Mouse (Mus musculus) CH12F3 (cell line): ENCODE results near the gene Ncam1.

Experiments
- in situ Hi-C: fragments of 300-500 bp; cut with MboI; formaldehyde crosslinking; loops from 2 replicates; pipeline ENCODE4 v1.14.3; 2020; ENCODE audit warnings: low sequenced_read_pairs

Gene Ncam1

GRCm38 (mm10) chr9:49571695-49572510 lies 226.8 kb downstream of the Ncam1 start:
- in situ Hi-C loops: no loop called here

GRCm38 (mm10) chr9:49570731-49571694 lies 227.7 kb downstream of the Ncam1 start:
- in situ Hi-C loops: no loop called here

GRCm38 (mm10) chr9:49570033-49570660 lies 228.6 kb downstream of the Ncam1 start:
- in situ Hi-C loops: no loop called here

- in situ Hi-C loops: no loop called here
These were observed 232.9 kb downstream of the Ncam1 start for GRCm38 (mm10) chr9:49565846-49566245.

- in situ Hi-C loops: no loop called here
These were observed 239.8 kb downstream of the Ncam1 start for GRCm38 (mm10) chr9:49558941-49559340.

- in situ Hi-C loops: no loop called here
These were observed 247.4 kb downstream of the Ncam1 start for GRCm38 (mm10) chr9:49551353-49551752.

GRCm38 (mm10) chr9:49542593-49542992 lies 256.1 kb downstream of the Ncam1 start:
- in situ Hi-C loops: no loop called here

GRCm38 (mm10) chr9:49537814-49538213 lies 260.9 kb downstream of the Ncam1 start:
- in situ Hi-C loops: no loop called here

- in situ Hi-C loops: no loop called here
These were observed 262.1 kb downstream of the Ncam1 start for GRCm38 (mm10) chr9:49536593-49536992.

- in situ Hi-C loops: no loop called here
These were observed 263.8 kb downstream of the Ncam1 start for GRCm38 (mm10) chr9:49534958-49535357.

GRCm38 (mm10) chr9:49533912-49534491 lies 264.7 kb downstream of the Ncam1 start:
- in situ Hi-C loops: no loop called here

- in situ Hi-C loops: no loop called here
These were observed 265.3 kb downstream of the Ncam1 start for GRCm38 (mm10) chr9:49533455-49533854.

- in situ Hi-C loops: no loop called here
These were observed 266.9 kb downstream of the Ncam1 start for GRCm38 (mm10) chr9:49531833-49532232.

GRCm38 (mm10) chr9:49531257-49531656 lies 267.5 kb downstream of the Ncam1 start:
- in situ Hi-C loops: no loop called here

GRCm38 (mm10) chr9:49530739-49531138 lies 268.0 kb downstream of the Ncam1 start:
- in situ Hi-C loops: no loop called here

- in situ Hi-C loops: no loop called here
These were observed 269.3 kb downstream of the Ncam1 start for GRCm38 (mm10) chr9:49529366-49529959.

- in situ Hi-C loops: no loop called here
These were observed 269.8 kb downstream of the Ncam1 start for GRCm38 (mm10) chr9:49528943-49529342.

GRCm38 (mm10) chr9:49528026-49528425 lies 270.7 kb downstream of the Ncam1 start:
- in situ Hi-C loops: no loop called here

- in situ Hi-C loops: no loop called here
These were observed 271.4 kb downstream of the Ncam1 start for GRCm38 (mm10) chr9:49527340-49527739.

GRCm38 (mm10) chr9:49524721-49525120 lies 274.0 kb downstream of the Ncam1 start:
- in situ Hi-C loops: no loop called here
